Mouse (Mus musculus) C2C12 (cell line): ENCODE measurements around the gene Pla2g2f.

Source experiments
- CEBPB ChIP-seq: IDR thresholded peaks from one replicate; pipeline ENCODE4 v1.6.1; 2011; ENCODE audit warnings: low read depth, mild to moderate bottlenecking, control low read depth, moderate library complexity
- CTCF ChIP-seq: IDR thresholded peaks from one replicate; pipeline ENCODE4 v1.5.1; 2011; ENCODE audit not compliant: control insufficient read depth, insufficient read depth, insufficient read length
- FOSL1 ChIP-seq: IDR thresholded peaks from one replicate; pipeline ENCODE4 v1.8.0; 2011; ENCODE audit warnings: mild to moderate bottlenecking, low read length; ENCODE audit not compliant: poor library complexity, insufficient read depth, severe bottlenecking
- MAX ChIP-seq: IDR thresholded peaks from one replicate; pipeline ENCODE4 v1.6.1; 2011; ENCODE audit warnings: mild to moderate bottlenecking, control low read depth
- MYOD1 ChIP-seq: IDR thresholded peaks from one replicate; pipeline ENCODE4 v1.6.1; 2011; ENCODE audit warnings: low read depth; ENCODE audit not compliant: control insufficient read depth, insufficient read length
- USF1 ChIP-seq: IDR thresholded peaks from one replicate; pipeline ENCODE4 v1.6.1; 2011; ENCODE audit warnings: low read depth, mild to moderate bottlenecking, control low read depth, moderate library complexity

- TF ChIP-seq USF1 (no peak), FOSL1 (no peak), CTCF (no peak), CEBPB (no peak), MAX (no peak), MYOD1 (no peak)
Observed at GRCm38 (mm10) chr4:138800134-138800744, 42.8 kb upstream of the Pla2g2f start.
